Mouse (Mus musculus) ES-E14 (cell line): ENCODE measurements at regions not wholly inside any gene's neighbourhood (a gene's known extent, or its start where the extent isn't known, plus 50 kb on each side); places are given as distances from the start of the nearest gene placed in this dataset.

Source experiments
- DNase-seq: peaks from one replicate; pipeline ENCODE4 v3.0.0-alpha.2; 2013; ENCODE audit warnings: low read depth, low spot score
- H3K27ac ChIP-seq: 2 replicates; pipeline ENCODE4 v1.5.1; 2012; ENCODE audit warnings: low read depth, mild to moderate bottlenecking, low read length, moderate library complexity, mixed read lengths; ENCODE audit not compliant: poor library complexity, insufficient read depth, severe bottlenecking
- H3K36me3 ChIP-seq: 2 replicates; pipeline ENCODE4 v1.6.1; 2012; ENCODE audit warnings: mild to moderate bottlenecking, low read length, moderate library complexity, mixed read lengths; ENCODE audit not compliant: control insufficient read depth, poor library complexity, insufficient read depth, severe bottlenecking
- H3K4me1 ChIP-seq, 2 experiments: fragments of 150-350 bp in 1 of 2; sonication (generic) in 1 of 2; 2 replicates each; pipeline ENCODE4 v1.6.1; 2012; ENCODE audit warnings: low read length in 2 of 2, mild to moderate bottlenecking in 1 of 2, mixed read lengths in 1 of 2; ENCODE audit not compliant: control insufficient read depth in 2 of 2, insufficient read depth in 2 of 2, poor library complexity in 1 of 2
- H3K4me3 ChIP-seq, 2 experiments: fragments of 150-350 bp in 1 of 2; sonication (generic) in 1 of 2; 2 replicates each; pipeline ENCODE4 v1.5.1; 2012; ENCODE audit warnings: low read length in 2 of 2, low read depth in 1 of 2, mild to moderate bottlenecking in 1 of 2, mixed read lengths in 1 of 2; ENCODE audit not compliant: insufficient read depth in 1 of 2, poor library complexity in 1 of 2, severe bottlenecking in 1 of 2
- H3K9ac ChIP-seq: 2 replicates; pipeline ENCODE4 v1.6.1; 2012; ENCODE audit warnings: low read depth, mild to moderate bottlenecking, low read length, mixed read lengths; ENCODE audit not compliant: poor library complexity, insufficient read depth, severe bottlenecking
- H3K9me3 ChIP-seq: fragments of 150-350 bp; sonication (generic); 2 replicates; pipeline ENCODE4 v1.6.1; 2012; ENCODE audit warnings: low read depth, mild to moderate bottlenecking, low read length; ENCODE audit not compliant: control insufficient read depth, insufficient read depth
- CHD2 ChIP-seq: IDR thresholded peaks from 2 replicates; pipeline ENCODE4 v1.6.1; 2014; ENCODE audit warnings: mild to moderate bottlenecking, low read depth, low read length, inconsistent platforms
- HCFC1 ChIP-seq: IDR thresholded peaks from 2 replicates; pipeline ENCODE4 v1.6.1; 2012; ENCODE audit warnings: low read length, inconsistent platforms, borderline replicate concordance; ENCODE audit not compliant: insufficient read depth
- MAFK ChIP-seq: IDR thresholded peaks from 2 replicates; pipeline ENCODE4 v1.6.1; 2014; ENCODE audit warnings: mild to moderate bottlenecking, low read depth, low read length, inconsistent platforms; ENCODE audit not compliant: insufficient read depth
- ZC3H11A ChIP-seq: IDR thresholded peaks from 2 replicates; pipeline ENCODE4 v1.6.1; 2012; ENCODE audit warnings: low read depth, mild to moderate bottlenecking, inconsistent platforms, low read length, borderline replicate concordance
- ZNF384 ChIP-seq: IDR thresholded peaks from 2 replicates; pipeline ENCODE4 v1.6.1; 2012; ENCODE audit warnings: low read depth, low read length, inconsistent platforms
- in situ Hi-C, 2 experiments: fragments of 600-800 bp; cut with MboI; formaldehyde crosslinking; loops; one replicate each; pipeline ENCODE4 v1.15.1; 2025; ENCODE audit warnings: low sequenced_read_pairs in 2 of 2, inconsistent platforms in 1 of 2; ENCODE audit not compliant: unreplicated experiment in 2 of 2

DNA sequence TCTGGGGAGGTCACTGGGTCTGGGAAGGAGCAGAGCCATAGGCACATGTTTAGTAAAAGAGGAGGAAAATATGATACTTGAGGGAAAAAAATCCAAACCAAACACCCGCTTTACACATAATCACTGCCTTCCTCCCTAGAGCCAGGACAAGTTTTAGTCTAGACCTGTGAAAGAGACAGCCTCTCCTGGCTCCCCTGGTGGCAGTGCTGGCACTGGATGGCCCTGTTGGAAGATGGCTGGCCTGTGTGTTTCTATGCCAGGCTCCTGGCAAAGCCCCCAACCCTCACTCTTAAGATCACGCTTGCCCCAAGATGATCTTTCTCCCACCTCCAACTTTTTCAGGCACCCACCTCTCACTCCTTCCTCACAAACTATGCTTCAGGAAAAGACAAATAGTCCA lies 112.6 kb upstream of the Zfp703 start:
- H3K9ac ChIP-seq = no peak overlapping the region
- DNase-seq = no peak
- in situ Hi-C loops = no loop called here
- H3K9me3 ChIP-seq = no peaks in the 10 kb centered on the region
- H3K4me3 ChIP-seq = no peak overlapping the region
- H3K4me1 ChIP-seq = no peaks in the 10 kb centered on the region
- TF ChIP-seq MAFK (no peak), HCFC1 (no peak), CHD2 (no peak), ZNF384 (no peak), ZC3H11A (no peak)
- H3K36me3 ChIP-seq = no peaks in the 10 kb centered on the region
- H3K27ac ChIP-seq = no peak overlapping the region

DNA sequence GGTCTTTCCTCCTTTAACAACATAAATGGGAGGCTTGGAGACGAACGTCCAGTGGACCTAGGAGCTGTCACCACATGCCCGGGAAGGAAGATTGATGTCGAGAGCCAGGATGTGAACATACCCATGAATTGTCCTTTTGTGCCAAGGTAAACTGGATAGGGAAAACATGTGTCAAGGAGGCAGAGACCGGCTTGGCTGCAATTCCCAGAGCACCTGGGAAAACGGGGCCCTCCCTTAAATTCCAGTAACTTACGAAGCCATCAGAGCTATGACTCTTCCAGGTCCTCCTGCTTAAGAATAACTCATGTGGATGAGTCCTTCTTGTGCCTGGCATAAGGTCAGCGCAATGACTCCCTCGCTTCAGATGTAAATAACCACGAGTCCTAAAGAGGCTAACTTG lies 112.2 kb upstream of the Zfp703 start:
- no peak for TF ChIP-seq ZC3H11A
- no peak for TF ChIP-seq MAFK
- TF ChIP-seq HCFC1 = no peak
- TF ChIP-seq CHD2 = no peak
- TF ChIP-seq ZNF384 = no peak
- DNase-seq = no peak
- Histone ChIP-seq H3K4me1 (no peaks in the 10 kb centered on the region), H3K9me3 (0 out of 2 replicates have a peak, but pooled peaks cover under 1% of the 10 kb centered on the region), H3K36me3 (no peaks in the 10 kb centered on the region), H3K4me3 (no peak overlapping the region), H3K9ac (no peak overlapping the region), H3K27ac (no peak overlapping the region)
- in situ Hi-C loops = no loop called here

DNA sequence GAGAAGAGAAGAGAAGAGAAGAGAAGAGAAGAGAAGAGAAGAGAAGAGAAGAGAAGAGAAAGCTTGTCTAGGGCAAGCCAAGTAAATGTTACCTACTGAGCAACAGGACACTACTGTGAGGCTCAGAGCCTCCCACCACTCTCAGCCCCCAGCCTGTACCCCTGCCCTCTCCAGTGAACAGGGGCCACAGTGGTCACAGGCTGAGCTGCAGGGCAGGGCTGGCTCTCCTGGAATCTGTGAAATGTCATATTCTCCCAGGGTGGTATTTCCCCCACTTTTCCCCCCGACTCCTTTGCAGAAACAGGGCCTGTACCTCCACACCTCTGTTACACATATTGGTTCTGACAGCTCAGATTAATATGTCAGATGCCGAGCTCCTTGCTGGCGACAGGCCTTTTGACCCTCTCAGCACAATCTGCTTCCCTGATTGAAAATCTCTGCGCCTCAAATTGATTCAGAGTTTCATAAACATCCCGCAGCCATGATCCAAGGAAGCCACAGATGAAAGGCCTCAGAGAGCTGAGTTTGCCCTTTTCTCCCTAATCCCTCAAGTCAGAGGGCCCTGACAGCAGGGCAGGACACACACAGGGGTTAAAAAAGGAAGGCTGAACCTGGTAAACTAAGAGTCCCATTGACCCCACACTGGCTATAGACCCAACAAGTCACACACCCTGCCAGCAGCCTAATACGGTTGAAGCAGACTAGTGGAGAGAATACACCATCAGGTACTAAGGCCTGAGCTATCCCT lies 108.8 kb upstream of the Zfp703 start:
- Histone ChIP-seq H3K4me1 (no peaks in the 10 kb centered on the region), H3K9ac (no peak overlapping the region), H3K4me3 (no peak overlapping the region), H3K36me3 (no peaks in the 10 kb centered on the region), H3K9me3 (0 out of 2 replicates have a peak, but pooled peaks cover 2% of the 10 kb centered on the region), H3K27ac (no peak overlapping the region)
- TF ChIP-seq HCFC1 = no peak
- TF ChIP-seq ZC3H11A = no peak
- TF ChIP-seq CHD2 = no peak
- no peak for TF ChIP-seq MAFK
- TF ChIP-seq ZNF384 = no peak
- in situ Hi-C loops = no loop called here
- DNase-seq = no peak

DNA sequence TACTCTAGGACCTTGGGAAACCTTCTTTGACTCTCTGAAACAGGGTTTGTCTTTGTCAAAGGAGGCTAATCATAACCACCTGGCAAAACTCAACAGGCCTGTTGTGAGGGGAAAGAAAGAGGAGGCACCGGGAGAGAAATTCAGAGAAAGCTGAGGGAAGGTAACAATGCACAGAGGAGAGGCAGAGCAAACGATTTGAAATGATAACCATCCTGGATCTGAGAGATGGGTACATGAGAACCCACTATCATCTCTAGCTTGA lies 108.3 kb upstream of the Zfp703 start:
- Histone ChIP-seq H3K4me1 (no peaks in the 10 kb centered on the region), H3K9ac (no peak overlapping the region), H3K9me3 (0 out of 2 replicates have a peak, but pooled peaks cover 2% of the 10 kb centered on the region), H3K4me3 (no peak overlapping the region), H3K36me3 (no peaks in the 10 kb centered on the region), H3K27ac (no peak overlapping the region)
- in situ Hi-C loops = no loop called here
- TF ChIP-seq ZNF384 (no peak), MAFK (no peak), HCFC1 (no peak), CHD2 (no peak), ZC3H11A (no peak)
- no peak for DNase-seq

DNA sequence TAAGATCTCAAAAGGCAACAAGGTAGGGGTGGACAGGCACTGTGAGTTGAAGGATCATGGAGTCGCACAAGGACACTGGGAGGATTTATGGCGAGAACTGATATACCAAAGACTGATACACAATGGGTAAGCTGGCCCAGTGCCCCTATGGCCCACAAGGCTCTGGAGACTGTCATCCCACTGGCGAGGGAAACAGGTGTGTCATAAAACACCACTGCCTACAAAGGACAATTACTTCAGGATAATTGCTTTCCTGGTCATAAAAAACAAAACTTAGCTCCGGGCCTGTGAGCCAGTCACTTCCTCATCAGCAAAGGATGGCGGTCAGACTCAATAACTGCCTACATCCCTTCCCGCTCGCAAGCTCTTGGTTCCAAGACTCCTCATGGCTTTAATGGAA lies 105.3 kb upstream of the Zfp703 start:
- Histone ChIP-seq H3K4me3 (no peak overlapping the region), H3K36me3 (no peaks in the 10 kb centered on the region), H3K9ac (no peak overlapping the region), H3K4me1 (no peaks in the 10 kb centered on the region), H3K9me3 (0 out of 2 replicates have a peak, but pooled peaks cover 2% of the 10 kb centered on the region), H3K27ac (no peak overlapping the region)
- in situ Hi-C loops = no loop called here
- TF ChIP-seq CHD2 = no peak
- no peak for DNase-seq
